Mouse (Mus musculus) regulatory T cell (primary cell): ENCODE results near the gene Ethe1.

ENCODE experiments used
- in situ Hi-C: fragments of 300-600 bp; cut with MboI, MseI; formaldehyde crosslinking; loops from one replicate; pipeline ENCODE4 v1.15.1; 2025; ENCODE audit warnings: high pct_unique_total_duplicates

Ethe1 gene

DNA sequence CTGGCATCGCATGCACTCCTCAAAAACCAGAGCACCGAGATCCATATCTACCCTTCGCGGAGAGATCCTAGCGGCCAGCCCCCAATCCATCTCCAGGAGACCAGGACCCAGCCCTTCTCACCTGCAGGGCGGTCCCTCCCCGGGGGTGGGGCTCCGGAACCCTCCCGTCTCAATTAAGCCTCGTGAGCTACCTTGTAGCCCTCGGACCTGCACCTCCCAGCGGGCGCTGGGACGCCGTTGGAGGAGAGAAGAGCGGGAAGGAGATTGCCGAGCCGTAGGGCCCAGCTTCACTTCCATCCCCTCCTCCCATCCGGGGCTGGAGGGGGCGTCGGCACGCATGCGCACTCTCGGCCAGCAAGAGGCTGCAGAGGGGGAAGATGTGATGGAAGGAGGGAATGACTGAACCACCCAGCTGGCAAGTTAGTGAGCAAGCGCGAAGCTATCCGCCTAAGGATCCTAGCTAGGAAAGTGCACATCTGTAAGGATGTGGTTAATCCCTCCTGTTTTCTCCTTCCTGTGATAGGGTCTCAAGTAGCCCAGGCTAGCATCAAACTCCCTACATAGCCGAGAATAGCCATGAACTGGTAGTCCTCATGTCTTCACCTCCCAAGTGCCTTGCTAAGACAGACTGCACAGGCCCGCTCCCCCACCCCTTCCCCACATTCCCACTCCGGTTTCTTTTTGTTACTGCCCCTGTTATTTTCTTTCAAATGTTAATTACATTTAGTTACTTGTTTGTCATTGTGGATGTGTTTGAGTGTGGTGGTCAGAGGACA is at the start of gene Ethe1, which contains the start of gene Zfp575:
Gene Ethe1 (plus strand): TSS at position 214 of the 776 bp plus-strand sequence.
Gene Zfp575 (minus strand): TSS at position 312 of the 776 bp plus-strand sequence.
- in situ Hi-C loops, result no loop called here

DNA sequence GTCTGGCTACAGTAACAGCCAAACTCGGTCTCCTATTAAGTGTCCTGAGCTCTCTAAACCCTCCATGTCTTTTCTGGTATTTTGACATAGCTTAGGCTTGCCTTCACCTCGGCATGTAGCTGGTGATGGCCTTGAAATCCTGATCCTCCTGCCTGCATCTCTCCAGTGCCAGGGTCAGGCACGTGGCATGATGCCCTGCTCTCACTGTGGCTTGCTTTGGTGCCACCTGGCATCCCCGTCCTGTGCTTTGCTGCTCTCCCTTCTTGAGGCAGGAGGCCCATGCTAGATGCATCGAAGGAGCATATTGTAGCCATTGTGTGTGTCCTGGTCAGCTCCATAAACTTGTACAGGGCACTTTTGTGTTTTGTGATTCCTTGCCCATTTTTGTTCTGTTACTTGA is 49.8 kb upstream of the Ethe1 start:
- in situ Hi-C loops, result no loop called here

DNA sequence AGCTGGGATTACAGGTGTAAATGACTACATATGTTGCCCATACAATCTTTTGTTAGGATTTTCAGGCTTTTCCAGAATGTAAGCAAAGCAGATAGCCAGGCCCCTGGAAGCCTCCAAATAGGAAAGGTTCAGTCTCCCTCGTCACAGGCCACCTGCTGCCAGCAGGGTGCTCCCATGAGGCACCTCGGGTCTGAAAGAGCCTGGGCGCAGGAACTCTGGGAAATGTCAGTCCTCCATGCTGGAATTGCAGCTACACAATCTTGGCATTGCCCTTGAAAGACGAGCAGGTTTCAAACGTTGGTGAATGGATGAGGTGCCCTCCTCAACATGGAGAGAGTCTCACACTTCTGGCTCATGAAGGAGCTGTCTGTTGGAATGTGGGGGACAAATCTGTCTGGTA is 49.2 kb upstream of the Ethe1 start:
- in situ Hi-C loops, result no loop called here

DNA sequence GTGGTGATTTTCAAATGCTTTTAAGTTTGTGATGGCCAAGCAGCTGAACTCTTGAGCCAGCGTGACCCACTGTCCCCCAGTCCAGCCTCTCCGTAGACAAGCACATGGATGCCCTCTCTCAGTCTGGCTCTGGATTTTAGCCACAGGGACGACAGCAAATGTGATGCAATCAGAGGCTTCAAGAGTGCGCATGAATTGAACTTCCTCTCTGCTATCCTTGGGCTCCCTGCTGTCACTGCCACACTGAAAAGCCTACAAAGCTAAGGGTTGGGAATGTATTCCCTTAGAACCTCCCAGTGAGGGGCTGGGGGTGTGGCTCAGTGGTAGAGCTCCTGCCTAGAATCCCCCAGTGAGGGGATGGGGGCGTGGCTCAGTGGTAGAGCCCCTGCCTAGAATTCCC is 48.6 kb upstream of the Ethe1 start:
- in situ Hi-C loops, result no loop called here

DNA sequence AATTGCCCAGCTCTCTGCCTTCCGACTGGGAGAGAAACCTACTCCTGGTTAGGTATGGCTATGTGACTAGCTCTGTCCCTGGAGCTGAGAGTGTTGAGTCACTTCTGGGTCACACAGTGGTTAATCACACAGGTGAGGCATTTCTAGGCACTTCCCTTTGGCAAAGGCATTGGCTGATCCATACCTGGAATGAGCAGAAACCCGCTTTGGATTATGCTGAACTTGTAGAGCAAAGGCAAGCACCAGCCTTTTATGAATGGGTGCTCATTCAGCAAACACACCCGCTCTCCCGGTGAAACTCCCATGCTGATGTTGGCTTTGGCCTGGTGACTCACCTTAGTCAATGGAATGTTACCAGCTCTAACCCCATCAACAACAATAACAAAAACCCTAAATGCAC is 47.7 kb upstream of the Ethe1 start:
- in situ Hi-C loops, result no loop called here

DNA sequence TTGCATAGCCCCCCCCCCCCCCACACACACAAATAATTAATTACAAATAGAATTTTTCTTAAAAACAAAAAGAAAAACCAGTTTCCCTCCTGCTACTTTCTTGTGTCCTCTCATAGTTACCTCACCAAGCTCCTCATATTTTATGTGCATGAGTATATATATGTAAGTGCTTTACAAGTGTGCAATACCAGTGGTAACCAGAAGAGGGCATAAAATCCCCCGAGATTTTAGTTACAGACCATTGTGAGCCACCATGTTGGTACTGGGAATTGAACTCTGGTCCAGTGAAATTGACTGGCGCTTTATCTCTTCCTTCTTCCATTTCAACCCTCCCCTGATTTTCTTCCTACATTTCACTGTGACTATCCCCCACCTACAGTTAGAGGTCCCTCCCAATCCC is 42.8 kb upstream of the Ethe1 start:
- in situ Hi-C loops, result no loop called here

DNA sequence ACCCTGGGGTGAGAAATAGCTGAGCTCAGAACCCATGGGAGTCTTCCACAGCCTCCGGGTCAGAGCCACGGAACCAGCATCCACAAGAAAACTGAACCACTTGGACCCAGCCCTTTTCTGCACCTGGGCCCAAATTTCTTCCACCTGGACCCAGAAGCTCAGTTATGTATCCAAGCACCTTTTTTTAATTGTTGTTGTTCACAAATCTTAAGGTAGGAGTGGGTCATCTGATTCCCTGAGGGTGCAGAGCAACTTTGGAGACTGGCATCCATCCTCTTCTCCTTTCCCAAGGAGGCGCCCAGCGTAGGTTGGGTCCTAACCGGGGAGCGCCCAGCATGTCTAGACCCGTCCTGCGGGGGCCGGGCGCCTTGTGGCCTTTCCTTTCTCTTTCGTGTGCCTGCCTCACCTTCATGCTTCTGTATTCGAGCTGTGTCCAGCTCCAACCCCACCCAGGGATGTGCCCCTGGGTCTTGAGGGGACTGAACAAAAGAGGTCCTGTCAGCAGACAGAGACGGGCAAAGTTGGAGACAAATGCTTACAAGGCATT is 41.2 kb upstream of the Ethe1 start, which contains the start of the genes Pinlyp and Xrcc1:
Gene Pinlyp (minus strand): TSS at position 51 of the 547 bp plus-strand sequence.
Gene Xrcc1 (plus strand): TSS at position 222 of the 547 bp plus-strand sequence.
- in situ Hi-C loops, result no loop called here

DNA sequence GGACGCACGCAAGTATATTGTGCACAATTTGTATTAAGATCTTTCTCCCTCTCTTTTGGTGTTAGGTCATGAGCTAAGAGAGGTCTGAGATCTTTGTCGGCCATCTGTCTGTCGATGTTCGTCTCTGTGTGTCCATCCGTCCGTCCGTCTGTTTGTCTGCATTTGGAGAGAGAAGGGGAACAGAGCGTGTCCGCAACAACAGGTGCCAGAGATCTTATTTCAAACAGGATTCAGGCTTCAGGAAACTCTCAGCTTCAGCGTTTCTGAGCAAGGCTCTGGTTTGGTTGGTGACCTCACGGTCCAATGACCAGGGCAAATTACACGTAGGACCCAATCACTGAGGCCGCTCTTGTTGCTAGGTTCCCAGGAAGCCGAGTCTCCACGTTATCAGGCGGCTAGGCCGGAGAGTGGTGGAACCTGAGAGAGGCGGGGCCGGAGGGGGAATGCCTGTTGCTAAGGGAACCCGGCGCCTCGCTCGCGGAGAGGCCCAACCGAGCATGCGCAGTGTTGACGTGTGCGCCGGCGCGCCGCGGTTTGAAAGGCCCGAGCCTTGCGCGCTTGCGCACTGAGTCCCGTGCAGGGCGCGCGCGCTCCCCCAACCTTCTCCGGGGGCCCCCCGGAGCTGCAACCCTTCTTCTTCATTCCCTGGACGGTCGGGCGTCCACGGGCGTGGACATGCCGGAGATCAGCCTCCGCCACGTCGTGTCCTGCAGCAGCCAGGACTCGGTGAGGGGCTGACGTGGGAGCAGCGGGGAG is 40.5 kb upstream of the Ethe1 start:
- in situ Hi-C loops, result no loop called here

DNA sequence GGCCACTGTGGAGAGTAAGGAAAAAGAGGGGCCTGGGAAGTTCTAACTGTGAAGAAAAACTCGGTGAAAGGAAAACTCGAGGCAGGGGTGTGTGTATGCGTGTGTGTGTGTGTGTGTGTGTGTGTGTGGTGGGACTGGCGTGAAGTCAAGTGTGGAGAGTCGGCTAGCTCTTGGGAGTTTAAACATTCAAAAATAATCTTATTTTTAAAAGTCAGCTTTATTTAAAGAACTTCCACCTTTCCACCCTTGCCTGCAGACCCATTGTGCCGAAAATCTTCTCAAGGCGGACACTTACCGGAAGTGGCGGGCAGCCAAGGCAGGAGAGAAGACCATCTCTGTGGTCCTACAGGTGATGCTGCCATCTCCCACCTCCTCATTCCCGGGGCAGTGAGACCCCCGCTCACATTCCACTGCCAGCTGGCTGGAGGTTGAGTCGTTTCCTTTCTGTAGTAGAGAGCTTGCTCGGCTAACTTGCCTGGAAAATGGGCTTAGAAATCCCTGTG is 39.8 kb upstream of the Ethe1 start:
- in situ Hi-C loops, result no loop called here

DNA sequence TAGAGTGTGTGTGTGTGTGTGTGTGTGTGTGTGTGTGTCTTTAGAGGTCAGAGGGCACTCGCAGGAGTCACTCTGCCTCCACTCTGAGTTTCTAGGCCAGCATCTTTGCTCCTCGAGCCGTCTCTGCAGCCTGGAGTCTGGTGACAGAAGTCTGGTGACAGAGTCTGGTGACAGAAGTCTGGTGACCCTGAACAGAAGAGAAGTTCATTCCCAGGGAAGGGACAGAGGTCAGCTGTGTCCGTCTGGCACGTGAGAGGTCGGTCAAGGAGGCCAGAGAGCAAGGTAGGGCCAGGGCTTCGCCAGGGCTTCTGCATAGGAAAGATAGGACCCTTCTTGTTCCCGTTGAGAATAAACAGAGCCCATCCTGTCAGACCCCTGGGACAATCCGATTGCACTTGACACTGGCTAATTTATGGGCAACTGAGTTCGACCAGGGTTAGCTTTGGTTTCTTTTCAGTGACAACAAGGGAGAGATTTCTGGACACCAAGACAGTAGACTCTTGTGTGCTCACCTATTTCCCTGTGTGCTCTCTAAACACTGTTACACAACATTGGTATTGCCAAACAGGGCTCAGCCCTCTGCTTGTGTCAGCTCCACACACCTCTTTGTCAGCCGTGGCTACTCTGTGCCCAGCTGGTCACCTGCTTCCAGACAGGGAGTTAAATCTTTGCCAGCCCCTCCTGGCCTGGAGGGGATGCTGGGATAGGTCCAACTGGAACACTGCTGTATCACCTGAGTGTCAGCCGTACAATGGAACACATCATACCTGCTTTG is 35.2 kb upstream of the Ethe1 start:
- in situ Hi-C loops, result no loop called here

DNA sequence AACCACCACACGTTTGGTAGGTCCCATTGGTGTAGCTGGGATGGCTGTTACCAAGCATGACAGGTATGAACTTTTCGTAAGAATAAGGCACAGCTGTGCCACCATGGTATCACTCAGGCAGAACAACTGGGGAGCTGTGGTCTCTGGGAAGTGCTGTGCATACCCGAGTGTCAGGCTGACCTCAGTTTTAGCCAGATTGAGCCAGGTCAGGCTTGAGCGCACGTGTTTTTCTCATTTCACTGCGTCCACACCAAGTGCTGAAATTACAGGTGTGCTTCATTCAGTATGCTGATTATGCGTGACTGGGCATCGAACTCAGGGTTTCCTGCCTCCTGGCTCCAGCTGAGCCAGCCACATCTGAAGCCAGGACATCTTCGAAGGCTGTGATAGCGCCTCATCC is 31.6 kb upstream of the Ethe1 start:
- in situ Hi-C loops, result no loop called here

DNA sequence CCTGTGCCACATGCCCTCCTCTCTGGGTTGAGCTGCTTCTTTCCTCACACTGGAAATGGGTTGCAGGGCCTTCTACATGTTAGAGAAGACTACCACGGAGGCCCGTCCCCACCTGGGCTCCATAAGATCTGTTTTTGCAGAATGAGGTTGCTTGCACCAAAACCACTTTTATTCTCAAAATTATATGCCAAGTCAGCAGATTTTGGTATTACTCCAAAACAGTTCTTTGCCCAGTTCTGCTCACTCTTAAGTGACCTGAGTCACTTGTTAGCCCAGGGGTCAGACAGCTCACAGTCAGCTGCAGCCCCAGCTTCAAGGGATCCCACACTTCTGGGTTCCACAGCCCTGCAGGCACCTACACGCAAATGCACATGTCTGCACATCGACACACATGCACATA is 25.9 kb upstream of the Ethe1 start:
- in situ Hi-C loops, result no loop called here

DNA sequence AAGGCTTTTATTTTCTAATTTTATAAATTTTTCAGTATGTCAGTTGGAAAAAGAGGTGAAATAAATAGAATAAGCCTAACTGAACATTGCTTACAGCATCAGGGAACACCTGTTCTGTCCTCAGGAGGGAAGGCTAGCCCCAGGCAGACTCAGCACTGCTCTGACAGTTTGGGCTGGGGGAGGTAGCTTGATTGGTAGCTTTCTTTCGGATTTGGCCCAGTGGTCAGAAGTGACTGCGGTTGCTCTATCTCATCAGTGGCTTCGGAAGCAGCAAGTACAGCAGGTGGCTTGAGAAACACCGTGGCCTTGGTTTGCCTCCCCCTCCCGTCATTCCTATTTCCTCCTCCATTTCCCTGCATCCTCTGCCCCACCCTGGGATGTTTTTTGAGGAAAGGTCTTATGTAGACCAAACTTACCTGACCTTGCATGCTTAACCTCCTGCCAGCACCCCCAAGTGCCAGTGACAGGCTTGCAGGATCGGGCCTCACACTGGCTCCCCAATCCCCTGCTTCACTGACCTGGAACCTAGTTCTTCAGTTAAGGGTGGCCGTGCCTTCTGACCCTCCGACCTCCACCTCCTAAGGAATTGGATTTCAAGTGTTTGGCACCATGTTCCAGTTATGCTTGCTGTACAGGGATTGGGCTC is 24.0 kb upstream of the Ethe1 start:
- in situ Hi-C loops, result no loop called here

DNA sequence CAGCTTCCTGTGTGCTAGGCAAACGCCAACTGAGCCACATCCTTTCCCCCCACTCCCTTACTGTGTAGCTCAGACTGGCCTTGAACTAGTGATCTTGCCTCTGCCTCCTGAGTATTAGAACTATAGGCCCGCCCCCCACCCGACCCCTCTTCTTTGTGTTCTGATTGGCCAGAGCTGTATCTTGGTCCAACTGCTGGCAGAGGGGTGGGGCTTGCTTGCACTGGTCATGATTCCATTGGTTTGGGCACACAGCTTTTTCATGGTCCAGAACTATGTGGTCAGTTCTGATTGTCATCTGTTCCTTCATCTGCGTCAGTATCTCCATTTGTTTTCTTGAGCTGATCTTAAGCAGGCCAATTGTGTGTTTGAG is 23.5 kb upstream of the Ethe1 start:
- in situ Hi-C loops, result no loop called here

DNA sequence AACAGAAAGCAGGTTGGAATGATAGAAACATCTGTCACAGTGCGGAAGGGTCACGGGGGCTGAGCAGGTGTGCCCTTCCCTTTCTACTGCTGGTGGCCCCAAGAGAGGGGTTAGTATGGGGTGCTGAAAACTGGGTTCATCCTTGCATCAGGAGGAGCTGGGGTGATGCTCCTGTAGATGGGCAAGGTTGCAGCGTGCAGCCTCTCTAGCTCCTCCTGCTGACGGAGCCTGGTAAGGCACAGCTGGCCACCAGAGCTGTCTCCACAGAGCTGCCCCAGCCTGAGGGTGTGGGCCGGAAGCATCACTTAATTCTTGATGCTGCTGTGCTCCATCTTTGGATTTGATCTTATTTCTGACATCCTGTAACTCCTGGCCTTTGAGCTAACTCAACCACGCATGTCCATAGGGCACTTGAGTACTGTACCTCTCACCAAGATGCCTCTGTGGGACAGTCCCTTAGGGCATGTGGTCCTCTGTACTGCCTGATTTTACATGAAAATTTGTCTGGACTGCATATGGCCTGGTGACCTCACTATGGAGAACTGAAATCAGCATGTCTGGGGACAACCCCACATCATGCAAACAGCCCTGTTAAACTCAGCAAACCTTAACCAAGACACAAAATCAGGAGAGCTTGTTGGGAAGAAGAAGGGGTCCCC is 22.6 kb upstream of the Ethe1 start:
- in situ Hi-C loops, result no loop called here

DNA sequence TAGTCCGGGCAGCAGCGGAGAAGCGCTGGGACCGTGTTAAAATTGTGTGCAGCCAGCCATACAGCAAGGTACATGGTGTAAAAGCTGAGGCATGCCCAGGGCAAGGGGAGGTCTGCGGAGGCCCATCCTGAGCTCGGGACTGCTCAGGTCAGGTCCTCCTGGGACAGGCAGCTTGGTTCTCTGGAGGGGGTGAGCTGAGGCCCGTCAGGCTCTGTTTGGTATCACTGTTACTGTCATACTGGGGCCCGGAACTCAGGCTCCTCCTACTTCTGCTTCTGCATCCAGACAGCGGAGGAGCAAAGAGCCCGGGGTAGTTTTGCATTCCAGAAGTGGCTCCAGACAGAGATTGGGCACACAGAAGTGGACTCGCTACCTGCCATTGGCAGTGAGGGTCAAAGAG is 21.7 kb upstream of the Ethe1 start:
- in situ Hi-C loops, result no loop called here

DNA sequence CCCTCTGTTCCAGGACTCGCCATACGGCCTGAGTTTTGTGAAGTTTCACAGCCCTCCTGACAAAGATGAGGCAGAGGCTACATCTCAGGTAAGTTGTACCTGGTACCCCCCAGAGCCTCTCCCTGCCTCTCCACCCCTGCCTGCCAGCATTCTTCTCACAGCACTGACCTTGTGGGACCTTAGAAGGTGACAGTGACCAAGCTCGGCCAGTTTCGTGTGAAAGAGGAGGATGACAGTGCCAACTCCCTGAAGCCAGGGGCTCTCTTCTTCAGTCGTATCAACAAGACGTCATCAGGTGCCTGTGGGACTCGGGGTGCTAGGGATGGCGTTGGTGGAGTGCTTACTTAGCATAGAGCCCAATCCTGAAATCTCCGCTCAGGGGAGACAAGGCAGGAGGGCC is 21.1 kb upstream of the Ethe1 start:
- in situ Hi-C loops, result no loop called here

DNA sequence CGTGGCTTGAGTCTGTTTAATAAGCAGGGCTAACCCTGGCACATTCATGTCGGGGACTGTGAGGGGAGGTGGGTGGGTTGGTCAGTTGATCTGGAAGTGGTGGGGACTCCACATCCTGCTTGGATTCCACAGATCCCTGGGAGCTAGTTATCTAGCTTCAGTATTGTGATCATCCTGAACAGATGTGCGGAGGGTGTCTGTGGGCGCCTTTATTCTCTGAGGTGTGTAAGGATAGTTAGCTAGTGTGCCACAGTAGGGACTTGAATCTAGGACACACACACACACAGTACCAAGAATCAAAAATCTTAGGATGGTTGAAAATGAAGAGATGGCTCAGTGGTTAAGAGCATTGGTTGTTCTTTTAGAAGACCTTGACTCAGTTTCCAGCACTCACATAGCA is 18.8 kb upstream of the Ethe1 start:
- in situ Hi-C loops, result no loop called here

DNA sequence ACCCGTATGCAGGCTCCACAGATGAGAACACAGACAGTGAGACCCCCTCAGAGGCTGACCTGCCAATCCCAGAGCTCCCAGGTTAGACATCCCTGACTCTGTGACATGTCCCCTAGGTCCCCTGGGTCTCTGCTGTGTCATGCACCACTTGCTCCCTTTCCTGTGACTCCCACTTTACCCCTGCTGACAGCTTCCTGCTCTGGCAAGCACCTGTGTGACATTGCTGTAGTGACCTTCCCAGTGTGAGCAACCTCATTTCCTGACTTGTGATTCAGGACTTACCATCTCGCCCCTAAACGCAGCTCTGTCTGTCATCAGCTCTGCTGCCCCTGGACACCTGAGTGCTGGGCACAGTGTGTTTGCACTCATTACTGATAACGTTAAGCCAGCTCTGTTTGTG is 16.3 kb upstream of the Ethe1 start:
- in situ Hi-C loops, result no loop called here

DNA sequence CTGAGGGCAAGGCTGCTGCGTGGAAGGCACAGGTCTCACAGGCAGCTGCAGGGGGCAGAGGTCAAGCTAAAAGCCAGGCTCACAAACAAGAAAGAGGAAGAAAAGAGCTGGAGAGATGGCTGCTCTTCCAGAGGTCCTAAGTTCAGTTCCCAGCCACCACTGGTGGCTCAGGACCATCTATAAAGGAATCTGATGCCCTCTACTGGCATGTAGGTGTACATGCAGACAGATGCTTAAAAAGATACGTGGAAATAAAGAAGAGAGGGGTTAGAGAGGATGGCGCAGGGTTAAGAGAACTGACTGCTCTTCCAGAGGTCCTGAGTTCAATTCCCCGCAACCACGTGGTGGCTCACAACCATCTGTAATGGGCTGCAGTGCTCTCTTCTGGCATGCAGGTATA is 14.9 kb upstream of the Ethe1 start:
- in situ Hi-C loops, result no loop called here
